Mouse (Mus musculus): ENCODE measurements around the gene Kcns3. TPM values are rescaled to one million over a fixed set of nuclear protein-coding genes. Genes with fewer than 3 reads are reported as not detected.
"Not testable (repeated sequence)": the region's sequence is repeated elsewhere in the genome, so short reads cannot be mapped to it uniquely, and the experiment has no call there.

The Kcns3 gene
- polyA plus RNA-seq, 1 experiment = 9.7 TPM

- Histone ChIP-seq H3K4me1 (ENCODE audit: control insufficient read depth, insufficient read depth, insufficient read length, low read length) (no peaks in the 10 kb centered on the region), H3K27ac (replicated peaks; ENCODE audit: low read depth, low read length) (no peak overlapping the region), H3K4me3 (ENCODE audit: insufficient read depth, low read depth, low read length) (no peak overlapping the region)
Observed at GRCm38 (mm10) chr12:11144894-11145293, 6.0 kb downstream of the Kcns3 start.

DNA sequence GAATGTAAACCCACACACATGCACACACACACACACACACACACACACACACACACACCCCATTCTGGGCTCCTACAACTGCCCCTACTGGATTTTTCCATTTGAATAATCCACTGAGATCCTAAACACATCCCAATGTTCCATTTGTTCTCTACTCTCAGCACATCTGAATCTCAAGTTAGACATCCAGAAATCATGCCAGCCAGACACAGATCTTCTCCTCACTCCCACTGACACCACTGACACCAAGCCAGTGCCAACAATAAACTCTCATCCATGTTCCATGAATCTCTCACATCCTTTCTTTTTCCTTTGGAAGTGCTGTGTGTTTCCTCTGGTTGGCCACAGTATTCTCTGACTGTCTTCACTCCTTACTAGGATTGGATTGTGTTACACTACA lies 18.4 kb downstream of the Kcns3 start:
- H3K4me3 ChIP-seq (ENCODE audit: insufficient read depth, low read depth, low read length) = no peak overlapping the region

GRCm38 (mm10) chr12:11129188-11129587 lies 21.7 kb downstream of the Kcns3 start:
- Histone ChIP-seq H3K27ac (replicated peaks; ENCODE audit: low read depth, low read length) (no peak overlapping the region), H3K4me3 (ENCODE audit: insufficient read depth, low read depth, low read length) (no peak overlapping the region), H3K4me1 (ENCODE audit: control insufficient read depth, insufficient read depth, insufficient read length, low read length) (no peaks in the 10 kb centered on the region)

More for the DNA sequence above, 18.4 kb downstream of the Kcns3 start:
- Histone ChIP-seq H3K4me1 (ENCODE audit: control insufficient read depth, insufficient read depth, insufficient read length, low read length) (no peaks in the 10 kb centered on the region), H3K27ac (replicated peaks; ENCODE audit: low read depth, low read length) (no peak overlapping the region)

GRCm38 (mm10) chr12:11126186-11126759 lies 24.6 kb downstream of the Kcns3 start:
- Histone ChIP-seq H3K27ac (replicated peaks; ENCODE audit: low read depth, low read length) (no peak overlapping the region), H3K4me1 (ENCODE audit: control insufficient read depth, insufficient read depth, insufficient read length, low read length) (no peaks in the 10 kb centered on the region), H3K4me3 (ENCODE audit: insufficient read depth, low read depth, low read length) (no peak overlapping the region)

- no peak overlapping the region for H3K4me3 ChIP-seq (ENCODE audit: insufficient read depth, low read depth, low read length)
- H3K4me1 ChIP-seq (ENCODE audit: control insufficient read depth, insufficient read depth, insufficient read length, low read length) = no peaks in the 10 kb centered on the region
- H3K27ac ChIP-seq (replicated peaks; ENCODE audit: low read depth, low read length) = no peak overlapping the region
Observed at GRCm38 (mm10) chr12:11101565-11101964, 49.3 kb downstream of the Kcns3 start.

DNA sequence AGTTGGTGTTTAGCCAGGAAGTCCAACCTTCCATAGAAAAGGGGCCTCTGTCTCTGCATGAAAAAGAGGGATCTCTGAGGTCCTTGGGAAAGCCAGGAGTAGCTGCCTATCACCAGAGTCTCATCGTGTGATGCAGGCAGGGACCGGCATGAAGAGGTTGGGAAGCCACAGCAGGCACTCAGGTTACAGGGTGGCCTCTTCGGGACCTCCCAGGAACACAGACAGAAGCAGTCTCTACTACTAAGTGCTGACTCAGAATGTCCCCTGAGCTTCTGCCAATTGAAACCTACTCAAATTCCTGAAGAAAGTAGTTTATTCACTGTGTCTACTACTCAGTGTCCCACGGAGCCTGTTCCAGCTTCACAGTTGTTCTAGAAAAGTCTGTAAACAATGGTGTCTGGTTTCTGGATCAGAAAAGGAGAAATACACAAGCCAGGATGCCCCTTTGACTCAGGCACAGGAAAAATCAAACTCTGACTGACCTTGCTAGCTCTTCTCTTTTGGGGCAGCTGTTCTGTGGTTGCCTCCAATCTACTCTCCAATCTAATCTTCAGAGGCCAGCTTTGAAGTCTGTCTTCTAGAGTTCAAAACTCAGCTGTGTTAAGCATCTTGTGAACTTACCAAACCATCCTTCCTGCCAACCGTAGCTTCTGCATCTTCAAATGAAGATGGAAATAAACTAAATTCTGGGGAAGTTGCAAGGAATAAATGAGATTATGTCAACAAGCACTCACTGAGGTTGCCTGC lies 62.1 kb downstream of the Kcns3 start:
- Histone ChIP-seq H3K4me3 (ENCODE audit: insufficient read depth, low read depth, low read length) (no peak overlapping the region), H3K27ac (replicated peaks; ENCODE audit: low read depth, low read length) (no peak overlapping the region), H3K4me1 (ENCODE audit: control insufficient read depth, insufficient read depth, insufficient read length, low read length) (no peaks in the 10 kb centered on the region)

GRCm38 (mm10) chr12:11086866-11087265 lies 64.0 kb downstream of the Kcns3 start:
- no peak overlapping the region for H3K4me3 ChIP-seq (ENCODE audit: insufficient read depth, low read depth, low read length)
- H3K4me1 ChIP-seq (ENCODE audit: control insufficient read depth, insufficient read depth, insufficient read length, low read length) = no peaks in the 10 kb centered on the region
- no peak overlapping the region for H3K27ac ChIP-seq (replicated peaks; ENCODE audit: low read depth, low read length)

GRCm38 (mm10) chr12:11071079-11071478 lies 79.8 kb downstream of the Kcns3 start:
- H3K4me3 ChIP-seq (ENCODE audit: insufficient read depth, low read depth, low read length) = no peak overlapping the region
- no peaks in the 10 kb centered on the region for H3K4me1 ChIP-seq (ENCODE audit: control insufficient read depth, insufficient read depth, insufficient read length, low read length)
- no peak overlapping the region for H3K27ac ChIP-seq (replicated peaks; ENCODE audit: low read depth, low read length)

- no peak overlapping the region for H3K27ac ChIP-seq (replicated peaks; ENCODE audit: low read depth, low read length)
- H3K4me1 ChIP-seq (ENCODE audit: control insufficient read depth, insufficient read depth, insufficient read length, low read length) = no peaks in the 10 kb centered on the region
- H3K4me3 ChIP-seq (ENCODE audit: insufficient read depth, low read depth, low read length) = no peak overlapping the region
Observed at GRCm38 (mm10) chr12:11066865-11067264, 84.0 kb downstream of the Kcns3 start.

- not testable (repeated sequence) for H3K4me1 ChIP-seq (ENCODE audit: control insufficient read depth, insufficient read depth, insufficient read length, low read length); H3K4me3 ChIP-seq (ENCODE audit: insufficient read depth, low read depth, low read length)
Observed at GRCm38 (mm10) chr12:11052676-11053075, 98.2 kb downstream of the Kcns3 start.

DNA sequence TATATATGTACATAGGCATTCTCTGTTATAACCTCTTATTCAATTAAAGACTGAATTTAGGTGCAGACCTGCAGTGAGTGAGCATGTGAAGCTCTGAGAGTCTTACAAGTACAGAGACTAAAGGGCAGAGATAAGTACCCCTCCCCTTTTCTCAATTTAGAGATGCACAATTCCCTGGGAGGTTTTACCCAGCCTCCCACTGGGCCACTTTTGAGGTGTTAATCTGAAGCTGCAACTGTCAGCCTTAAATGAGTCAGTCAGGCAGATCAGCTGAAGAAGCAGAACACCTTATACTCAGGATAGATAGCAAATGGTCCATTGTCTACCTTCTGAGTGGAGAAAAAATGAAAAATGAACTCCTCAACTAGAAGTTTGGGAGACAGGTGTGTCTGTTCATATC lies 109.0 kb downstream of the Kcns3 start:
- Histone ChIP-seq H3K27ac (replicated peaks; ENCODE audit: low read depth, low read length) (no peak overlapping the region), H3K4me3 (ENCODE audit: insufficient read depth, low read depth, low read length) (no peak overlapping the region), H3K4me1 (ENCODE audit: control insufficient read depth, insufficient read depth, insufficient read length, low read length) (no peaks in the 10 kb centered on the region)

More at GRCm38 (mm10) chr12:11052676-11053075, 98.2 kb downstream of the Kcns3 start:
- not testable (repeated sequence) for H3K27ac ChIP-seq (replicated peaks; ENCODE audit: low read depth, low read length)

Other genes with a start within 250 kb of the Kcns3 start
- not detected in 2 replicates for gene Msgn1, start 57.9 kb upstream of the Kcns3 start, polyA plus RNA-seq (2012; ENCODE audit: insufficient read depth, insufficient read length, missing spikeins)
- gene Gen1, start 114.7 kb upstream of the Kcns3 start, polyA plus RNA-seq (2012; ENCODE audit: insufficient read depth, insufficient read length, missing spikeins) = 0.95 and 1.1 TPM in 2 replicates
- 33.0 and 58.1 TPM in 2 replicates for gene Smc6, start 114.8 kb upstream of the Kcns3 start, polyA plus RNA-seq (2012; ENCODE audit: insufficient read depth, insufficient read length, missing spikeins)

Data from brown adipose tissue, adult 24 weeks (tissue).